Mouse (Mus musculus) adrenal gland, adult 2 months (tissue): Measurements from ENCODE around the gene Chpt1. TPM values are rescaled to one million over a fixed set of nuclear protein-coding genes. Genes with fewer than 3 reads are reported as not detected.

Experiments
- DNase-seq: peaks from one replicate; pipeline ENCODE4 v3.0.0; 2021
- polyA plus RNA-seq: library from polyadenylated mRNA; depleted of rRNA; stranded (reverse); fragments of >200 nt; gene quantifications from 2 replicates; pipeline ENCODE4 v1.2.3, GENCODE M21; 2012; rRNA removed
- total RNA-seq, 2 experiments: library from RNA; stranded (reverse); gene quantifications; 2 replicates each; pipeline ENCODE4 v1.2.3; 2021

The Chpt1 gene
- total and polyA plus RNA-seq, 3 experiments, result 254 to 425 (median 321) TPM

DNA sequence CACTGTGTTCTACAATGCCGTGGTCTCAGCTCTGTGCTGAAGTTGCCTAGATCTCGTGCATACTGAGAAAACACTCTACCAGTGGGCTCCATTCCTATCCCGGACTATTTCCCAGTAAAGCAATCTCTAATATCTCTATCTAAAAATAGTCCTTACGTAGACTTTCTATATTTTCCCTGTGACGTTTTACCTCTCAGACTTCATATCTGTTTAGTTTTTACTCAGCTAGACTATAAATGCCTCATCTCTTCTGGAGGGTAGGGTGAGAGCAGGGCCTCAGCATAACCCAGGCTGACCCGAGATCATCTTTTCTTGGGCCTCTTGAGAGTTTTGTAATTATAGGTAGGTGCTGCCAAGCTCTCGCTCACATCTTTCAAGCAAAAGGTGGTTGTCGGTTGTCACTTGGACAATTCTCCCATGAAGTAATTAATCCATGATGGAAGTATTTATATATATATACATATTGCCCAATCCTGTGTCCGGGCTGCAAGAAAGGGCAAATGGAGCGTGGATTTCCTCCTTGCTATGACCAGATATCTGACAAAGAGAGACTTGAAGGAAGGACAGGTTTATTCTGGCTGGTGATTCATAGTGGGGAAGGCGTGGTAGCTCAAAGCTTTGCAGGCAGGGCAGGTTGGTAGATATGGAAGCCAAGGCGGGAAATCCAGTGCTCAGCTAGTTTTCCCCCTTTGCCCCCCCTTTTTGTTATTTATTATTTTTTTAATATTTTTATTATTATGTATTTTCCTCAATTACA, 95.8 kb downstream of the Chpt1 start:
- DNase-seq, result no peak

GRCm38 (mm10) chr10:88405812-88406211, 98.1 kb downstream of the Chpt1 start:
- peak; percentile 41 for DNase-seq

DNA sequence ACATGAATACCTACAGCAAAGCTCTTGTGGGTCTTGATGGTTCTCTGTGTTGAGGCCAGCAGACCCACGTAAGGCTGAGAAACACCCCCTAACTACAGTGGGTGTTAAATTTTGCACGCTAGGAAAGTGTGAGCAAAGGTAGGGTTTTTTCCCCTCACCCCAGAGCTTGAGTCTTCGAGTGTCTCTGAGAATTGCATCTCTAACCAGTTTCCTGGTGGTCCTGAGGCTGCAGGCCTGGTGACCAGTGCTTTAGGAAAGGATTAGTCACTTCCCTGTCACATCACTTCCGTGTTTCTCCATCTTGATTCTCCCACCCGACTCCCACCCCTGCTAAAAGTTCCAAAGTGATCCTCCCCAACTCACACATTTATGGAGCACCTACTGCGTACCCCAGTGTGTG, 99.7 kb downstream of the Chpt1 start:
- DNase-seq, result no peak

GRCm38 (mm10) chr10:88403021-88403420, 100.9 kb downstream of the Chpt1 start:
- DNase-seq, result no peak

Other genes starting within 250 kb of the Chpt1 start
- gene Dram1, start 125.0 kb downstream of the Chpt1 start, total RNA-seq, result 10 to 100 TPM; 10.2 to 23.5 TPM
- 18.1 and 39.3 TPM in 2 replicates for gene Dram1, start 125.0 kb downstream of the Chpt1 start, polyA plus RNA-seq
- 10 to 100 TPM; 31.1 to 36.3 TPM for gene Gnptab, start 124.9 kb downstream of the Chpt1 start, total RNA-seq
- gene Gnptab, start 124.9 kb downstream of the Chpt1 start, polyA plus RNA-seq, result 4.6 and 4.7 TPM in 2 replicates
- gene Sycp3, start 44.5 kb downstream of the Chpt1 start, total RNA-seq, result 1 to 10 TPM; 2.1 to 2.4 TPM
- not detected in 2 replicates for gene Sycp3, start 44.5 kb downstream of the Chpt1 start, polyA plus RNA-seq
- 1 to 10 TPM in 1 of 2 experiments, under 1 TPM in 1; 0.12 to 1.1 TPM for gene Mybpc1, start 101.1 kb upstream of the Chpt1 start, total RNA-seq
- 0.15 and 0.40 TPM in 2 replicates for gene Mybpc1, start 101.1 kb upstream of the Chpt1 start, polyA plus RNA-seq
- gene Spic, start 180.9 kb upstream of the Chpt1 start, total RNA-seq, result under 1 TPM; 0.28 to 0.78 TPM
- 0.09 and 0.21 TPM in 2 replicates for gene Spic, start 180.9 kb upstream of the Chpt1 start, polyA plus RNA-seq
- gene Arl1, start 226.8 kb upstream of the Chpt1 start, total RNA-seq, result 100 to 1,000 TPM in 1 of 2 experiments, 10 to 100 TPM in 1; 98.5 to 103 TPM
- 20.3 and 28.1 TPM in 2 replicates for gene Arl1, start 226.8 kb upstream of the Chpt1 start, polyA plus RNA-seq